Mouse (Mus musculus) stomach, postnatal 0 days (tissue): Measurements from ENCODE around the gene Yif1b.

Source experiments
- CTCF ChIP-seq: IDR thresholded peaks from 2 replicates; pipeline ENCODE4 v1.5.1; 2016; ENCODE audit warnings: antibody characterized with exemption, low read depth, mild to moderate bottlenecking, moderate library complexity
- EP300 ChIP-seq: optimal IDR thresholded peaks from 2 replicates; pipeline ENCODE3; 2016; ENCODE audit warnings: antibody characterized with exemption

DNA sequence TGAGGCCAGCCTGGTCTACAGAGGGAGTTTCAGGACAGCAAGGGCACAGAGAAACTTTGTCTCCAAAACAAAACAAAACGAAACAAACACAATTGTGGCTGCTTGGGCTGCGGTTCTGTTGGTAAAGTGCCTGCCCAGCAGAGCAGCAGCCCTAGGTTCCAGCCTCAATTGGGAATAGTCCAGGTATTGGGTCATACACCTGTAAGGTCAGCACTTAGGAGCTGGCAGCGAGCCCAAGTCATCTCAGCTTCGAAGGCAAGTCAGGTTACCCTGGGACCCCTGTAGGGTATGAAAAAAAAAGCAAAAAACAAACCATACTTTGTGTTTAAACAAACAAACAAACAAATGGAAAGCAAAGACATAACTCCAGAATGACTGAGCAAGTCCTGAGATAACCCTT lies 17.7 kb downstream of the Yif1b start:
- TF ChIP-seq EP300, result no peak
- TF ChIP-seq CTCF, result no peak
